Mouse (Mus musculus): Measurements from ENCODE around the gene Zfp36l2. TPM values are rescaled to one million over a fixed set of nuclear protein-coding genes. Genes with fewer than 3 reads are reported as not detected.

Gene Zfp36l2
- polyA plus RNA-seq, 1 experiment from 2014 or later: 15.6 TPM

DNA sequence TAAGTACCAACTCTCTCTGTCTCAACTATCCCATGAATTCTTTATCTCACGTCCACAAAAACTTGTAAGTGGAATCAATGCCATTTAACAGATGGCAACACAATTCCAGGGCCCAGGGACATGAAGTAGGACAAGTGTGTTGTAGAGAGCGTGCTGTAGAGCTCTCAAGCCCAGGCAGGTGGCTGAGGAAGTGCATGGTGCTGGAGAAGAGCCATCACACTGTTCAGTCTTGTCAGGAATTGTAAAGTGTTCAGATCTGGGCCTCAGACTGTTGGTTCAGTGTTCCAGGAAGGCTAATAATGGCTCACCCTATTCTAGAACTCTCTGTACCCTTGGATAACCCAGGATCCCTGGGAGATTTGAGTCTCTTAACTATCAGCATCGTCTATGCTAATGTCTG lies 43.6 kb downstream of the Zfp36l2 start:
- Histone ChIP-seq H3K27ac (ENCODE audit: low read length) (no peak overlapping the region), H3K9me3 (ENCODE audit: low read length) (no peaks in the 10 kb centered on the region), H3K4me2 (replicated peaks; ENCODE audit: low read depth, low read length) (no peak overlapping the region), H3K4me1 (ENCODE audit: insufficient read depth, low read depth, low read length) (peaks cover 46% of the 10 kb centered on the region), H3K4me3 (ENCODE audit: low read depth, low read length) (no peak overlapping the region), H3K9ac (replicated peaks; ENCODE audit: low read depth) (no peak overlapping the region), H3K27me3 (replicated peaks; ENCODE audit: insufficient read depth, low read length) (no peaks in the 10 kb centered on the region), H3K36me3 (ENCODE audit: insufficient read depth, low read length) (no peaks in the 10 kb centered on the region)
- ATAC-seq (no peak), DNase-seq (ENCODE audit: low spot score) (no peak)
- WGBS: 69% methylated on average over 3 of the region's 3 CpGs
- TF ChIP-seq CTCF (IDR thresholded peaks at IDR 0.05) (no peak), EP300 (IDR thresholded peaks at IDR 0.05) (no peak)

DNA sequence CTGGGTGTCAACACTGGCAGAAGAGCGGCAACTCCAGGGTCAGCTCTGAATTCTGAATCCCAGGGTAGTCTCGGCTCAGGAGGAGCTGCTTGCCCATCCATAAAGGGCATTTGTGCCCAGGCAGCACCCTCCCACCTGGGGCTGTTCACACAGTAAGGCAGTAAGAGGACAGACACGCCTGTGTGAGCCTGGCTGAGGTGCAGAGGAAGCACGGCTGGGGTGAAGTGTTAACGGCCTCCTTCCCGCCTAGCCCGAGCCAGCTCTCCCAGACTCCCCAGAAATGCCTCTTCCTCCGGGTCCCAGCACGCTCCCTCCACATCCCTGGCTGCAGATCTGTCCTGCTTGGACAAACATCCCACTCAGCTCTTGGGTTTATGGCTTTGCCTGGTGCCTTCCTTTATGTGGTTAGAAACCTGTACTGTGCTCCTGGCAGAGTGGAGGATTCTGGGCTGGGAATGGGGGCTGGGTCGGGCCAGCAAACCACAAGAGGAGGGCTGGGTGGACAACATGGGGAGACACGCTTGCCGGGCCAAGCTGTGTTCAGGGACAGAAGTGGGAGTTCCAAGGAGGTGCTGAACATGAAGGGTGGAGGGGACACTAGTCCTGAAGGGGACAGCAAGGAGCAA lies 44.4 kb downstream of the Zfp36l2 start:
- no peak overlapping the region for H3K9ac ChIP-seq (replicated peaks; ENCODE audit: low read depth)
- 34% methylated on average over 12 of the region's 12 CpGs for WGBS
- no peak for ATAC-seq

DNA sequence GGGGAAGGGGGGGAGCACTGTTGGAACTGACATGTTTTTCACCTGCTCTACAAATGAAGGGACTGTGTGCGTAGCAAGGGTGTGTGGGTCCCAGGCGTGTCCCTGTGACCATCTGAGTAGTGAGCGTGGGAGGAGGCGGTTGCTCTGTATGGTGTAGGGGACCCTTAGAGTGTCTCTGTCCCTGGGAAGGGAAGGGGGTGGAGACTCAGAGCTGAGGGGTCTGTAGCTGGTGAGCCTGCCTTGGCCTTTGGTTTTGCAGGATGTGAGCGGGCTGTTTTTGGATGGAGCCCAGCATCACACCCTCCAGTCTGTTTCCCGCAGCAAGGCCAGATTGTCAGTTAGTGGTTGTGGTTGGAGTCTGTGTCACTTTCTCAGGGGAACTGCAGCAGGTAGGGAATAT lies 46.1 kb downstream of the Zfp36l2 start:
- Histone ChIP-seq H3K9ac (replicated peaks; ENCODE audit: low read depth) (no peak overlapping the region), H3K27ac (ENCODE audit: low read length) (peak overlapping the region; percentile 86), H3K27me3 (replicated peaks; ENCODE audit: insufficient read depth, low read length) (no peaks in the 10 kb centered on the region), H3K4me3 (ENCODE audit: low read depth, low read length) (no peak overlapping the region), H3K36me3 (ENCODE audit: insufficient read depth, low read length) (no peaks in the 10 kb centered on the region), H3K4me2 (replicated peaks; ENCODE audit: low read depth, low read length) (no peak overlapping the region), H3K9me3 (ENCODE audit: low read length) (no peaks in the 10 kb centered on the region), H3K4me1 (ENCODE audit: insufficient read depth, low read depth, low read length) (peaks cover 32% of the 10 kb centered on the region; the same call in 1 of the 2 replicates)
- TF ChIP-seq CTCF (IDR thresholded peaks at IDR 0.05) (no peak), EP300 (IDR thresholded peaks at IDR 0.05) (no peak)
- ATAC-seq: peak; percentile 66
- 60% methylated on average over 6 of the region's 6 CpGs for WGBS
- DNase-seq (ENCODE audit: low spot score): peak; percentile 69

More for the DNA sequence above, 44.4 kb downstream of the Zfp36l2 start:
- H3K4me2 ChIP-seq (replicated peaks; ENCODE audit: low read depth, low read length): no peak overlapping the region
- no peaks in the 10 kb centered on the region for H3K9me3 ChIP-seq (ENCODE audit: low read length)
- no peak for DNase-seq (ENCODE audit: low spot score)
- TF ChIP-seq EP300 (IDR thresholded peaks at IDR 0.05) (no peak), CTCF (IDR thresholded peaks at IDR 0.05) (no peak)
- no peaks in the 10 kb centered on the region for H3K36me3 ChIP-seq (ENCODE audit: insufficient read depth, low read length)
- H3K27ac ChIP-seq (ENCODE audit: low read length): no peak overlapping the region
- no peaks in the 10 kb centered on the region for H3K27me3 ChIP-seq (replicated peaks; ENCODE audit: insufficient read depth, low read length)
- H3K4me1 ChIP-seq (ENCODE audit: insufficient read depth, low read depth, low read length): peaks cover 38% of the 10 kb centered on the region; the same call in 1 of the 2 replicates
- H3K4me3 ChIP-seq (ENCODE audit: low read depth, low read length): no peak overlapping the region

DNA sequence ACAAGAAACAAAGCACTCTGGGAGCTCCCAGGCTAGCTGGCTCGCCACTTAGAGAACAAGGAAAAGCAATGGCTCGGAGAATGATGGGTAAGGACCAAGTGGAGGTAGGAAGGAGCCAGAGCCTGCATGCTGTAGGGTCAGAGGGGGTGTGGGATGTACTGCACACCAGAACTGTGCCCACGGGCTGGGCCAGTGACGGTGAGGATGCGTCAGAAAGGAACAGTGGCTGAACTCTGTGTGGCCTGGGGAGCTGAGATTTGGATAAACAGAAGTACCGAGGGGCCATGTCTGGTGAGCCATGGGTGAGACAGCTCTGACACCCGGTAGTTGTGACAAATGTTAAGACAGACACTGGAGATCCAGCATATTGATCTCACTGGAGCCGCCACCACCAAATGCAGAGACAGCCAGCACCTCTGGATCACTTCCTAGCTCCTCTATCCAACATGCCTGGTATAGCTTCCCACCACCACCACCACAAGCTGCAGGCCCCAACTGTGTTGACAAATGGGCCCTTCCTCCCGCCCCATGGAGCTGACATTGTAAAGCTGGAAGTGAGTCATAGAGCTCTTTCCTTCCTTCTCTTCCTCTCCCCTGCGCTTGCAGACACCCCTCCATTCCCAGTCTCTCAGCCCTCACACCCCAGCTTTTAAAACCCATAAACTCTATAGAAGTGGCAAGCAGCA lies 46.8 kb downstream of the Zfp36l2 start:
- H3K27ac ChIP-seq (ENCODE audit: low read length): peak overlapping the region; percentile 86
- H3K4me1 ChIP-seq (ENCODE audit: insufficient read depth, low read depth, low read length): peaks cover 24% of the 10 kb centered on the region; the same call in 1 of the 2 replicates
- ATAC-seq (peak; percentile 81), DNase-seq (ENCODE audit: low spot score) (peak; percentile 82)
- no peak overlapping the region for H3K9ac ChIP-seq (replicated peaks; ENCODE audit: low read depth)
- WGBS: 48% methylated on average over 10 of the region's 10 CpGs
- H3K27me3 ChIP-seq (replicated peaks; ENCODE audit: insufficient read depth, low read length): no peaks in the 10 kb centered on the region
- H3K4me2 ChIP-seq (replicated peaks; ENCODE audit: low read depth, low read length): no peak overlapping the region
- no peaks in the 10 kb centered on the region for H3K9me3 ChIP-seq (ENCODE audit: low read length)
- no peaks in the 10 kb centered on the region for H3K36me3 ChIP-seq (ENCODE audit: insufficient read depth, low read length)
- TF ChIP-seq CTCF (IDR thresholded peaks at IDR 0.05) (no peak), EP300 (IDR thresholded peaks at IDR 0.05) (peak; percentile 68; the same call in 1 of the 2 replicates)
- H3K4me3 ChIP-seq (ENCODE audit: low read depth, low read length): no peak overlapping the region

DNA sequence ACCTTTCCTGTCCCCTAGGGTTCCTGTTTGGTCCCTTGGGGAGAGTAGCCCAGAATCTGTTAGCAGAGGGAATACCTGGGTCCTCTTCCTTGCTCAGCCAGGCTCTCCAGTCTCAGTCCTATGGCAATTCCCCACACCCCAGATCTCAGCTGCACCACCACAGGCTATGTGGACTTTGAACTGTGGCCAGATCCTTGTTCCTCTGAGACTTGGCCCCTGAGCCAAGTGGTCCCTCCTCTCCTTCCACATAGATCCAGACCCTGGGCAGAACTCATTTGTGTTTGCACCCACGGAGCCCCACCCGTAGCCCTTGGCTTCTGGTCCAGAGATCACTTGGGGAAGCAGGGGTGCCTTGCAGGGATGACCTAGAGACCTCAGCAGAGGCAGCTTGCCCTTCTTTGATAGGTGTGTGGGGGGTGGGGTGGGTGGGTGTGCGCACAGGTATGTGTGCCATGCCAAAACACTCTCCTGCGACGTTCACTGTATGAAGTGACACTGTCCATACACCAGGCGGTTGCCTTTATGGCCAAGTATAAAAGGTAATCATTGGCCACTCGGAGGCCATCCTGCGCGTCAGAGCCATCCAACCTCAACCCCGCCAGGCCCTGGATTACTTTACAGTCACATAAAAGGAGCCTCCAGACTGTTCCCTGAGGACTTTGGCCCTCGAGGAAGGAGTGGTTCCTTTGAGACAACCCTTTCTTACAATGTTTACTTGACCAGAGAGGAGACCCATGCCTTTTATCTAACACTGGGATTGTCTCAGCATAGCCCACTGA lies 50.2 kb downstream of the Zfp36l2 start:
- Histone ChIP-seq H3K4me3 (ENCODE audit: low read depth, low read length) (no peak overlapping the region), H3K27me3 (replicated peaks; ENCODE audit: insufficient read depth, low read length) (no peaks in the 10 kb centered on the region), H3K4me2 (replicated peaks; ENCODE audit: low read depth, low read length) (no peak overlapping the region), H3K27ac (ENCODE audit: low read length) (no peak overlapping the region), H3K9ac (replicated peaks; ENCODE audit: low read depth) (no peak overlapping the region), H3K4me1 (ENCODE audit: insufficient read depth, low read depth, low read length) (peaks cover 13% of the 10 kb centered on the region; the same call in 1 of the 2 replicates), H3K9me3 (ENCODE audit: low read length) (no peaks in the 10 kb centered on the region), H3K36me3 (ENCODE audit: insufficient read depth, low read length) (no peaks in the 10 kb centered on the region)
- 67% methylated on average over 11 of the region's 11 CpGs for WGBS
- ATAC-seq: no peak
- no peak for DNase-seq (ENCODE audit: low spot score)
- TF ChIP-seq CTCF (IDR thresholded peaks at IDR 0.05) (no peak), EP300 (IDR thresholded peaks at IDR 0.05) (no peak)
